Mouse (Mus musculus): ENCODE measurements around the gene Syt8.
A peak's percentile ranks its signal among the peaks of the same experiment; 100 is the strongest.

Gene Syt8

DNA sequence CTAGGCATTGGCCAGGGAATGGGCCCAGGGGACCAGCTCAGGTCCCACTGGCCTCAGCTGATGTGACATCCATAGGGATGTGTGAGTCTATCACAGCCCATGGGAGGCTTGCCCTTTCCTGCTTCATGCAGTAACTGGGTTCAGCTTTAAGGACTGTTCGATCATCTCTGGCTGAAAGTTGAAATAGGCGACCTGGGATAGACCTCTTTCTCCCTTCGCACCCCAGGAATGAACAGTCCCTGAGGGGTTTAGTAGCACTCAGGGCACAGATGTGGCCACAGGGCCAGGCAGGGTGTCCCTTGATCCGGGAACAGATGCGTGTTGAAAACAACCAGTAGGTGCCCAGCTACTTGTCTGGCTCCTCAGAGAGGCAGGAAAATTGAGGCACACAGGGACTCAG, 41.6 kb downstream of the Syt8 start:
- no peak for DNase-seq (ENCODE audit: low spot score in 2 of 2)

DNA sequence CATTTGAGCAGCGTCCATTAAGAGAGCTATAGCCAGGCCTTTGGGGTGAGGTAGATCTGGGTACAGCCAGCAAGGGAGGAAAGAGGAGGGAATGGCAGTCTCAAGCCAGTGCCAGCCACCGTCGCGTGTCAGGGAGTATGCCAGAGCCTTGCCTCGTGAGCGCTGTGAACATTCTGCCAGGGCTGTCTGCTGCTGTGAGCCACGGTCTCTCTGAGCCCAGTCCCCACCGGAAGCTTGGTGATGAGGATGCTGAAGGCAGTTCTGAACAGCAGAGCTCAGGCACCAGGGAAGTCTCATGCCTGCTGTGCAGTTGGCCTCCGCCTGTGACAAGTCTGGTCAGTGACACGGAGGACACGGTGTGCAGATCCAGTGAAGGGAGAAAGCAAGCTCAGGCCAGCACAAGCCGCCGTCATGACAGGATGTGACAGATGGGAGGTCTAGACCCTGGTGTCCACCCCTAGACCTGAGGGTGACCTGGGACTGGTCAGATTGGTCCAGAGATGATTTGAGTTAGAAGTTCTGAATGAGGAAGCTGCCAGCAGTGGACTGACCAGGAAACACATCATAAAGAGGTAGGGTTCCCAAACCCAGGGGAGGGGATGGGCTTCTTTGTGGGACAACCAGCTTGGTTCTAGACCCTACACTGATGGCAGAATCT, 42.3 kb downstream of the Syt8 start:
- peak in 1 of 2 experiments; percentile 65 for DNase-seq (ENCODE audit: low spot score in 2 of 2)

DNA sequence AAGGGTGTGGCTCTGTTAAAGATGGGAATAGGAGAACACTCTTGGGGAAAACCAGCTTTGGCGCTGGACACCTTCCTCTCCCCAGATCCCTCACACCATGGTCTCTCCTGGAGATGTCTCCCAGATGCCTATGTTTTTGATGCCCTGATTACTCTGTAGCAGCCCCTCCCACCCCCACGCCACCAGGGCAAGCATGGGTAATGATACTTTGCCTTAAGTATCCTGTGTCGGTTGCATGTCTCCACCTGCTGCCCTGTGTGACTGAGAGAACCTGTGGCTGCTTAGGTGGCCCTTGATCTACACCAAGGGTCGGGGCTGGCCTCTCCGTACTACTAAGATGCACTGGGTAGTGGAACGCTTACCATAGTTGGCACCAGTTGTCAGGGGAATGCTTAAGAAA, 43.4 kb downstream of the Syt8 start:
- no peak for DNase-seq (ENCODE audit: low spot score in 2 of 2)

DNA sequence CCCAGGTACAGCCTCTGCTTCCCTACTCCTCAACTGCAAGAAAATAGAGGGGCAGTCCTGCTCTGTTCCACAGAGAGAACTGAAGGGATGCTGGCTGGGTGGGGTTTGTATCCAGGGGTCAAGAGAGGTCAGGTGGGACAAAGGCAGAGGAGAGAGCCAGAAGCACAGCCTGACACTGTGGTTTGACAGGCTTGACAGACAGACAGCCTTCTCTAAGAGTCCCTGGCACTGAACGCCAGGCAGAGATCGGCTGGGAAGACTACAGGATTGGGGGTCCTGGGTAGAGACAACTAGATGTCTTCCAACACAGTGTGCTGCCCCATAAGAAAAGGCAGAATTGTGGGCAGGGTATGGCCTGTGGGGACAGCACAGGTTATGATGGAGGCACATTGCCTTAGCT, 43.9 kb downstream of the Syt8 start:
- DNase-seq (ENCODE audit: low spot score in 2 of 2), result no peak

DNA sequence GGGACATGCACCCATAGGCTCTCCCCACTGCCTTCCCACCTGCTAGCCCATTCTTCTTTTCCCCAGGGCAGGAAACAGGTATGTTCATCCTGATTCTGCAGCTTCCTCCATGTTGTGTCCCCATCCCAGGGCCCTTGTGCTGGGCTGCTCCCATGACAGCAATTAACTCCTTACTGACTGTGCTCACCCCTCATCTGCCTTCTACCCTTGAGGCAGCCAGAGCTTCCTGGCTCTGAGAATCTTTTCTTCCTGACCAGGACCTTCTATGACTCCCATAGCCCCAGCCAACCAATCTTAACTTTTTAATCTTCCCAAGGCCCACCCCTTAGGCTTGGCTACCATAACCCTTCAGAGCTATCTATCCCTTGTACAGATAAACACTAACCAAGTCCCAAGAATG, 44.7 kb downstream of the Syt8 start:
- no peak for DNase-seq (ENCODE audit: low spot score in 2 of 2)

DNA sequence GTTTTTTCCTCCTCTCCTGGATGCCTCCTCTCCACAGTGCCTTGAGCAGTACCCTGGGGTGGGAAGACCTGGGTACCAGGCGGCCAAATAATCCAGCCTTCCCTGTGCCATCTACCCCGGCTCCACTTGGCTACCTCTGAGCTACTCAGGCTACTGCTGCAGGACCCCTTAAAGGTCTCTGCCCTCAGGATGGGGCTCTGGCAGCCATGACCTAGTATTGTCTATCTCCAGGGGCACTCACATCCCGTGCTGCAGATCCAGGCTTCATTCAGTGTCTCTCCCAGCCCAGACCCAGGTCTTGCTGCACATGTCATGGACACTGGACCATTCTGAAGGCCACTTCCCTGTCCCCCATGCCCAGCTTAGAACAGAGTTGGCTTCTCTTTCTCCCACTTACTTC, 45.2 kb downstream of the Syt8 start:
- no peak for DNase-seq (ENCODE audit: low spot score in 2 of 2)

DNA sequence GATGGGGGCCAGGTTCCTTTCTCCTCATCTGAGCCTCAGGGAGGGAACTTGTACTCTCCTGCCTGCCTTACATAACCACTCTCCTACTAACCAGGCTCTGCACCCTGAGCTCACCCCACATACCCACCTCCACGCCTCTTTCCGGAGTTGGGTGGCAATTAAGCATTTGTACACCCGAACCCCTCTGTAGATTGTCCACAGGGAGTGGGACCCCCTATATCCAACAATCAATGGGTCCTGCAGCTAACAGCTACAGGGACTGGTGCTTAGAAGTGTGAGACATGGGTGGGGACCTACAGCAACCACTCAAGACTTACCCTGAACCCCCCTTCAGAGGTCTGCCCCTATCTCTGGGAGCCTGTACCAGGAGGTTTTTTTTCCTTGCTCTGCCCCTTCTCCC, 46.0 kb downstream of the Syt8 start:
- DNase-seq (ENCODE audit: low spot score in 2 of 2), result no peak

DNA sequence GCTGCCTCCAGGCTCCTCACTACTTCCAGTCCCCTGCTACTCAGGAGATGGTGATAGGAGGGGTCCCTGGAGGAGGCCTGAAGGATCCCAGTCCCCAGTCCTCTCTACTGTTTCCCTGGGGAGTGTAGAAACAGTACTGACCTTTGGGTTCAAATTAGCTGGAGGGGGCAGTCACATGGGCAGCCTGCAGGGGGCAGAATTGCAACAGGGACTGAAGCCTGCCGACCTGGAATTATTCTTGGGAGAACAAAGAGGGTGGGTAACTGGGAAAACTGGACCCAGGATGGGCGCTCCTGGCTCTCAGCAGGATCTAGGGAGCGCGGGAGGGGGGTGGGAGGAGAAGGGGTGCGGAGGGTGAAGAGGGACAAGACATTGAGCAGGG, 46.5 kb downstream of the Syt8 start:
- DNase-seq (ENCODE audit: low spot score in 2 of 2), result peak; percentile 63 to 77

DNA sequence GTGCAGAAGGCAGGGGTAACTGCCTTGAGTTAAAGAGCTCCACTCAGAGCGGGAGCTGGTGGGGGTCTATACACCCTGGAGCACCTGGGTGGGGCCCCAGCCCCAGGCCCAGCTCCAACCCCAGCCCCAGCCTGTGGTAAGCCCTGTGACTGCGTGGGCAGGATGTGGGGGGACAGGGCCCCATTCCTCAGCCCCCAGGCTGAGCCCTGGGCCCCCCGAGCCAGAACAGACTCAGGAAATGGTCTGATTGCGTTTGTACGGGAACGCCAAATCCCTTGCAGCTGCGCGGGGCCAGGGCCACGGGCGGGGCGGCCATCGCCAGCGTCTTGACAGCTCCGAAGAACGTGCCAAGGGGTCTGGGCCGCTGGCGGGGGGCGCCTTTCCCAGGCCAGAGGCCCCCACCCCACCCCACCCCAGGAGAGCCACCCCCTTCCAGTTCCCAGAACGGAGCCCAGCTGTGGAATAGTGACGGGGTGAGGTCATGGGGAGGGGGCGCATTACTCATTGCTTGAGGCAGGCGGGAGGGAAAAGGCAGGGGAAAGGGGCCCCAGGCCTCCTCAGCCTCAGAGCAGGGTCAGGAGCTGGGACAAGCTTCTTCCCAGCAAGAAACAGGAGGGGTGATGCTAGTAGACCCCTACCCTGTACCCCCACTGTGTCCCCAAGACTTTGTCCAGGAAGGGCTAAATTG, 47.1 kb downstream of the Syt8 start:
- DNase-seq (ENCODE audit: low spot score in 2 of 2), result peak; percentile 80 to 83

DNA sequence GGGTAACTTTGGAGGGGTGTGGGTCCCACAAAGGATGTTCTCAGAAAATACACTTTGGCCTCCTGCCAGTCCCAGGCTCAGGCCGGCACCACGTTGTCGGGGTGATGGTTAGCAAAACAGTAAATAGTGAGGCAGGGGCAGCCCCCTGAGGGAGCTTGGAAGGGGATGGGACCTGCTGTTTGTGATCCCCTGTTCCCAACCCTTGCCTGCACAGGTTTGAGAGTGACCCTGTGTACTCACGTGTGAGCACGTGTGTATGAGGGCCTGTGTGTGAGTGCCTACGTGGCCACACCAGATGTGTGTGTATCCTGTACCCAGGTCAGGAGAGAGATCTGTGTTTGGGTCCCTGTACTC, 47.6 kb downstream of the Syt8 start:
- DNase-seq (ENCODE audit: low spot score in 2 of 2), result no peak

DNA sequence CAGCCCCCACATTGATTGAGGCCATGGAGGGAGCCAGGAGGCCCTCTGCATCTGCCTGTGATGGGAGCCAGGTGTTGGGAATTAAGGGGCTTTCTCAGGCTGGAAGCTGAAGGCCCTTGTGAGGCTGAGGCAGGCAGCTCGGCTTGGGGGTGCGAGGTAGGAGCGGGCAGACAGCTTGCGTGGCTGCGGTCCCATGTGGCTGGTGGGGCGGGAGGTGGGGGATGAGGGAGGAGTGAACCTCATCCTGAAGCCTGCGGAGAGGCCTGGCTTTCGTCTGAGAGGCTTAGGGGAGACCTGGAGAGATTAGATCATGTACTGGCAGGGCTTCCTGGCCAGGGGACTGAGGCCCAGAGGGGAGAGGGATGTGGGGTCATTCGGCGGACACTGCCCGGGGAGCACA, 48.5 kb downstream of the Syt8 start:
- DNase-seq (ENCODE audit: low spot score in 2 of 2), result peak; percentile 53 to 61

DNA sequence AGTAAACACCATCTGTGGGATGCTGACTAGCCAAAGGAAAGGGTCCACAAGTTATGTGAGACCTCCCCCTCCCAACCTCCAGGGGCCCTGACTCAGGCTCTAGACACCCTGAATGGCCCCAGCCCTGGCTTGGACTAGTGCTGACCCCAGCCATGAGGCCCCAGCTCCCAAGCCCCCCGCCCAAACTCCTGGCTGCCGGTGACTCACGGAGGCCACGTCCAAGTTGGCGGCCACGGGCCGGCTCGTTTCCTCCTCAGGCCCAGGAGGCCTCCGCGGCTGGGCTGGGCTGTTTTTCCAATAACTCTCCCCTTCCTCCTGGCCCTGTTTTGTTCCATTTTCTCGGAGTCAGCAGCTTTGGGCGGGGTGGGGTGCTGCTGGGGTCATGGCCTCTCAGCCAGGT, 50.1 kb downstream of the Syt8 start:
- DNase-seq (ENCODE audit: low spot score in 2 of 2), result peak; percentile 74 to 79

DNA sequence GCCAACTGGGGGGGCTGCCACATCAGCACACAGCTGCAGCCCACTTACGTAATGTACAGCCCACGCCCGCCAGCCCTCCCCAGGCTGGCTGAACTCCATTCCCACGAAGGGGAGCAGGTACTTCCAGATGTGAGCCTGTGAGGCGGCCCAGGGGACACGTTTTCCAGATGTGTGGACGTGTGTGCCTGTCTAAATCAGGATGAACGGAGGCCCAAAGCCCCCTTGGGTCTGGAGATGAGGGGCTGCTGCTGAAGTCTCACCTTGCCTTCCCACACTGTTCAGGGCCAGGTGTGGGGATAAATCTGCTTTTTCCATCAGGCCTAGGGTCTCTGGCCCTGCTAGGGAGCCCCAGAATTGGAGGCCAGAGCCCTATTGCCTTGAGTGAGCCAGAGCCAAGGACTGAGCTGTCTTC, 52.1 kb downstream of the Syt8 start:
- DNase-seq (ENCODE audit: low spot score in 2 of 2), result no peak

DNA sequence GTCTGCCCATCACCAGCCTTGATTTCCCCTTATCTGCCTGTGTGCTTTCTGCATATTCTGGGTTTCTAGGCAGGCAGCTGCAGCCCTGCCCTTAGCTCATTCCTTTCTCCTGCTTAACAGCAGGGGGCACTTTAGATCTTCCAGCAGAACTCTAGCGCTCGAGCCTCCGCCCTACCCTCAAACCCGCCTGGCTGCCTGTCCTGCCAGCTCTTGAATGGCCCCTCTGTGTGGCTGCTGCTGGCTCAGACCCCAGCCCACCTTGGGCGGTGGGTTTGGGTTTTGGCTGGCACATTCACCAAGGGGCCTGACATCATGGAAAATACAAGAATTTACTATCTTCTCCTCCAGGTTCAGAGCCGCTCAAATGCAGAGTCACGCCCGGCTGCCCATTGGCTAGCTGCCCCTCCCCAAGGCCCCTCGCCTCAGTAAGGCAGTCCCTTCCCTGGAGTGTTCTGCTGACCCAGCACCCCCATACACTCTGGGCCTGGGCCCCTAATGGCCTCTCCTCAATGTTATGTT, 52.8 kb downstream of the Syt8 start:
- DNase-seq (ENCODE audit: low spot score in 2 of 2), result peak in 1 of 2 experiments; percentile 25

DNA sequence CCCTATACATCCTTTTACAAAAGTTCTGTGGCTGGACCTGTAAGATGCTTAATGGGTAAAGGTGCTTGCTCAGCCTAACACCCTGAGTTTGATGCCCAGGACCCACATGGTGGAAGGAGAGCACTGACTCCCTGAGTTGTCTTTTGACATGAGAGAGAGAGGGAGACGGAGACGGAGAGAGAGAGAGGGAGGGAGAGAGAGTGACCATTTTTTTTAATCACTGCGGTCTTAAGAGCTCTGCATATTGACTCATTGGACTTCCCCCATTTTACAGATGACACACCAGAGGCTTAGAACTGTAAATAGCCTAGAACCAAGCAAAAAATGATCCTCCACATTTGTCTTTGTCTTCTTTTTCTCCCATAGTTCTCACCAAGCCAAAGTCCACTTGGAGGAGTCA, 53.4 kb downstream of the Syt8 start:
- no peak for DNase-seq (ENCODE audit: low spot score in 2 of 2)
